Mouse (Mus musculus): ENCODE data around the gene Gm38392. TPM values are rescaled to one million over a fixed set of nuclear protein-coding genes. Genes with fewer than 3 reads are reported as not detected.

Gene Gm38392
- total RNA-seq, 1 experiment from 2014 or later, result not detected

GRCm38 (mm10) chr3:88241045-88241786 lies 45.8 kb downstream of the Gm38392 start:
- ATAC-seq (replicated peaks; ENCODE audit: insufficient number of reproducible peaks, low FRiP score, low TSS enrichment, poor library complexity, severe bottlenecking), result no peak

- no peak for ATAC-seq (replicated peaks; ENCODE audit: insufficient number of reproducible peaks, low FRiP score, low TSS enrichment, poor library complexity, severe bottlenecking)
Measured at GRCm38 (mm10) chr3:88239446-88239845, 47.6 kb downstream of the Gm38392 start.

- no peak for ATAC-seq (replicated peaks; ENCODE audit: insufficient number of reproducible peaks, low FRiP score, low TSS enrichment, poor library complexity, severe bottlenecking)
Measured at GRCm38 (mm10) chr3:88238866-88239391, 48.1 kb downstream of the Gm38392 start.

GRCm38 (mm10) chr3:88237556-88238194 lies 49.3 kb downstream of the Gm38392 start:
- ATAC-seq (replicated peaks; ENCODE audit: insufficient number of reproducible peaks, low FRiP score, low TSS enrichment, poor library complexity, severe bottlenecking), result no peak

- no peak for ATAC-seq (replicated peaks; ENCODE audit: insufficient number of reproducible peaks, low FRiP score, low TSS enrichment, poor library complexity, severe bottlenecking)
Measured at GRCm38 (mm10) chr3:88237161-88237555, 49.9 kb downstream of the Gm38392 start.

- ATAC-seq (replicated peaks; ENCODE audit: insufficient number of reproducible peaks, low FRiP score, low TSS enrichment, poor library complexity, severe bottlenecking), result no peak
Measured at GRCm38 (mm10) chr3:88235616-88236015, 51.4 kb downstream of the Gm38392 start.

GRCm38 (mm10) chr3:88235216-88235615 lies 51.8 kb downstream of the Gm38392 start:
- no peak for ATAC-seq (replicated peaks; ENCODE audit: insufficient number of reproducible peaks, low FRiP score, low TSS enrichment, poor library complexity, severe bottlenecking)

- no peak for ATAC-seq (replicated peaks; ENCODE audit: insufficient number of reproducible peaks, low FRiP score, low TSS enrichment, poor library complexity, severe bottlenecking)
Measured at GRCm38 (mm10) chr3:88234041-88234440, 53.0 kb downstream of the Gm38392 start.

GRCm38 (mm10) chr3:88232851-88233649 lies 54.0 kb downstream of the Gm38392 start:
- no peak for ATAC-seq (replicated peaks; ENCODE audit: insufficient number of reproducible peaks, low FRiP score, low TSS enrichment, poor library complexity, severe bottlenecking)

GRCm38 (mm10) chr3:88232301-88232702 lies 54.7 kb downstream of the Gm38392 start:
- no peak for ATAC-seq (replicated peaks; ENCODE audit: insufficient number of reproducible peaks, low FRiP score, low TSS enrichment, poor library complexity, severe bottlenecking)

- ATAC-seq (replicated peaks; ENCODE audit: insufficient number of reproducible peaks, low FRiP score, low TSS enrichment, poor library complexity, severe bottlenecking), result no peak
Measured at GRCm38 (mm10) chr3:88231061-88231641, 55.9 kb downstream of the Gm38392 start.

- no peak for ATAC-seq (replicated peaks; ENCODE audit: insufficient number of reproducible peaks, low FRiP score, low TSS enrichment, poor library complexity, severe bottlenecking)
Measured at GRCm38 (mm10) chr3:88230262-88231047, 56.6 kb downstream of the Gm38392 start.

- ATAC-seq (replicated peaks; ENCODE audit: insufficient number of reproducible peaks, low FRiP score, low TSS enrichment, poor library complexity, severe bottlenecking), result no peak
Measured at GRCm38 (mm10) chr3:88229526-88229925, 57.5 kb downstream of the Gm38392 start.

GRCm38 (mm10) chr3:88228906-88229305 lies 58.1 kb downstream of the Gm38392 start:
- no peak for ATAC-seq (replicated peaks; ENCODE audit: insufficient number of reproducible peaks, low FRiP score, low TSS enrichment, poor library complexity, severe bottlenecking)

- ATAC-seq (replicated peaks; ENCODE audit: insufficient number of reproducible peaks, low FRiP score, low TSS enrichment, poor library complexity, severe bottlenecking), result no peak
Measured at GRCm38 (mm10) chr3:88227976-88228375, 59.0 kb downstream of the Gm38392 start.

- no peak for ATAC-seq (replicated peaks; ENCODE audit: insufficient number of reproducible peaks, low FRiP score, low TSS enrichment, poor library complexity, severe bottlenecking)
Measured at GRCm38 (mm10) chr3:88227260-88227659, 59.8 kb downstream of the Gm38392 start.

GRCm38 (mm10) chr3:88226101-88226845 lies 60.7 kb downstream of the Gm38392 start:
- no peak for ATAC-seq (replicated peaks; ENCODE audit: insufficient number of reproducible peaks, low FRiP score, low TSS enrichment, poor library complexity, severe bottlenecking)

- ATAC-seq (replicated peaks; ENCODE audit: insufficient number of reproducible peaks, low FRiP score, low TSS enrichment, poor library complexity, severe bottlenecking), result no peak
Measured at GRCm38 (mm10) chr3:88224929-88225328, 62.1 kb downstream of the Gm38392 start.
